Mouse (Mus musculus) limb, embryonic 12.5 days (tissue): ENCODE results near the gene Selenof. TPM values are rescaled to one million over a fixed set of nuclear protein-coding genes. Genes with fewer than 3 reads are reported as not detected.

ENCODE experiments used
- ATAC-seq: fragments of 200-750 bp; cut with Nextera tagmentation; 2 replicates; pipeline ENCODE4 v1.8.0; 2017; ENCODE audit warnings: low read depth, moderate TSS enrichment; ENCODE audit not compliant: insufficient number of reproducible peaks, insufficient read depth, low FRiP score, low TSS enrichment
- H3K27ac ChIP-seq: fragments of 300-500 bp; sonication (generic); 2 replicates; pipeline ENCODE4 v1.5.1; 2016; ENCODE audit warnings: mild to moderate bottlenecking, moderate library complexity
- H3K27me3 ChIP-seq: fragments of 300-500 bp; sonication (generic); 2 replicates; pipeline ENCODE4 v1.6.1; 2016; ENCODE audit warnings: mild to moderate bottlenecking, moderate library complexity
- H3K36me3 ChIP-seq: fragments of 300-500 bp; sonication (generic); 2 replicates; pipeline ENCODE4 v1.6.1; 2016; ENCODE audit warnings: mild to moderate bottlenecking, moderate library complexity
- H3K4me1 ChIP-seq: fragments of 300-500 bp; sonication (generic); replicated peaks from 2 replicates; pipeline ENCODE4 v1.6.1; 2016
- H3K4me2 ChIP-seq: fragments of 300-500 bp; sonication (generic); 2 replicates; pipeline ENCODE4 v1.6.1; 2016; ENCODE audit warnings: mild to moderate bottlenecking, moderate library complexity
- H3K4me3 ChIP-seq: fragments of 300-500 bp; sonication (generic); replicated peaks from 2 replicates; pipeline ENCODE4 v1.5.1; 2016; ENCODE audit warnings: mild to moderate bottlenecking
- H3K9ac ChIP-seq: fragments of 300-500 bp; sonication (generic); replicated peaks from 2 replicates; pipeline ENCODE4 v1.6.1; 2016; ENCODE audit warnings: mild to moderate bottlenecking, moderate library complexity
- H3K9me3 ChIP-seq: fragments of 300-500 bp; sonication (generic); 2 replicates; pipeline ENCODE4 v1.6.1; 2016; ENCODE audit warnings: mild to moderate bottlenecking, moderate library complexity
- WGBS: fragments of 180-500 bp; shearing (Covaris S2); methylation state at CpG from one replicate; pipeline ENCODE4 v1.1.7; 2016; 5-methylcytosine and 5-hydroxymethylcytosine counted together
- polyA plus RNA-seq: library from polyadenylated mRNA; unstranded; fragments of >200 nt; fragmentation: Nextera tagmentation; extraction: Ambion mirVana; gene quantifications from 2 replicates; pipeline ENCODE4 v1.2.1, GENCODE M21; 2016

Selenof gene
- polyA plus RNA-seq, 1 experiment from 2014 or later = 491 TPM

- no peak for ATAC-seq
- WGBS = 87% methylated on average over 10 of the region's 10 CpGs
- H3K9me3 ChIP-seq = peaks cover 4% of the 10 kb centered on the region
- no peak overlapping the region for H3K27ac ChIP-seq
- H3K4me1 ChIP-seq = peaks cover 14% of the 10 kb centered on the region
- H3K4me3 ChIP-seq = no peak overlapping the region
- no peaks in the 10 kb centered on the region for H3K27me3 ChIP-seq
- no peaks in the 10 kb centered on the region for H3K36me3 ChIP-seq
- no peak overlapping the region for H3K4me2 ChIP-seq
- no peak overlapping the region for H3K9ac ChIP-seq
These were observed 47.6 kb downstream of the Selenof start for GRCm38 (mm10) chr3:144617633-144618180.

- H3K4me2 ChIP-seq = no peak overlapping the region
- no peaks in the 10 kb centered on the region for H3K27me3 ChIP-seq
- ATAC-seq = no peak
- H3K27ac ChIP-seq = 0 out of 2 replicates have a peak overlapping the region, but pooled peaks have one; percentile 50
- peaks cover 1% of the 10 kb centered on the region; the same call in 1 of the 2 replicates for H3K4me1 ChIP-seq
- no peak overlapping the region for H3K4me3 ChIP-seq
- no peak overlapping the region for H3K9ac ChIP-seq
- 83% methylated on average over 13 of the region's 13 CpGs for WGBS
- peaks cover 6% of the 10 kb centered on the region for H3K9me3 ChIP-seq
- H3K36me3 ChIP-seq = no peaks in the 10 kb centered on the region
These were observed 53.0 kb downstream of the Selenof start for GRCm38 (mm10) chr3:144622930-144623612.

GRCm38 (mm10) chr3:144625691-144626090, 55.6 kb downstream of the Selenof start:
- Histone ChIP-seq H3K36me3 (no peaks in the 10 kb centered on the region), H3K4me3 (no peak overlapping the region), H3K9ac (no peak overlapping the region), H3K4me1 (peaks cover 3% of the 10 kb centered on the region; the same call in 1 of the 2 replicates), H3K27me3 (no peaks in the 10 kb centered on the region), H3K27ac (no peak overlapping the region), H3K4me2 (no peak overlapping the region), H3K9me3 (0 out of 2 replicates have a peak, but pooled peaks cover 2% of the 10 kb centered on the region)
- 79% methylated on average over 5 of the region's 5 CpGs for WGBS
- ATAC-seq = no peak

GRCm38 (mm10) chr3:144628005-144628914, 58.2 kb downstream of the Selenof start:
- 0 out of 2 replicates have a peak, but pooled peaks cover 2% of the 10 kb centered on the region for H3K9me3 ChIP-seq
- no peak overlapping the region for H3K9ac ChIP-seq
- no peak overlapping the region for H3K4me3 ChIP-seq
- H3K27ac ChIP-seq = no peak overlapping the region
- no peak overlapping the region for H3K4me2 ChIP-seq
- no peaks in the 10 kb centered on the region for H3K36me3 ChIP-seq
- H3K27me3 ChIP-seq = no peaks in the 10 kb centered on the region
- ATAC-seq = no peak
- WGBS = 75% methylated on average over 11 of the region's 11 CpGs
- H3K4me1 ChIP-seq = peaks cover 3% of the 10 kb centered on the region; the same call in 1 of the 2 replicates

- peaks cover 3% of the 10 kb centered on the region; the same call in 1 of the 2 replicates for H3K4me1 ChIP-seq
- H3K27ac ChIP-seq = no peak overlapping the region
- no peak overlapping the region for H3K9ac ChIP-seq
- no peak overlapping the region for H3K4me3 ChIP-seq
- H3K4me2 ChIP-seq = no peak overlapping the region
- 85% methylated on average over 3 of the region's 3 CpGs for WGBS
- no peaks in the 10 kb centered on the region for H3K36me3 ChIP-seq
- H3K27me3 ChIP-seq = no peaks in the 10 kb centered on the region
- ATAC-seq = no peak
- 0 out of 2 replicates have a peak, but pooled peaks cover 2% of the 10 kb centered on the region for H3K9me3 ChIP-seq
These were observed 58.8 kb downstream of the Selenof start for GRCm38 (mm10) chr3:144628915-144629230.

- Histone ChIP-seq H3K9me3 (no peaks in the 10 kb centered on the region), H3K27ac (no peak overlapping the region), H3K36me3 (no peaks in the 10 kb centered on the region), H3K4me3 (no peak overlapping the region), H3K4me2 (no peak overlapping the region), H3K27me3 (0 out of 2 replicates have a peak, but pooled peaks cover 3% of the 10 kb centered on the region), H3K9ac (no peak overlapping the region), H3K4me1 (no peaks in the 10 kb centered on the region)
- 84% methylated on average over 5 of the region's 5 CpGs for WGBS
- ATAC-seq = no peak
These were observed 65.1 kb downstream of the Selenof start for GRCm38 (mm10) chr3:144635236-144635635.

- Histone ChIP-seq H3K9ac (no peak overlapping the region), H3K9me3 (no peaks in the 10 kb centered on the region), H3K4me2 (no peak overlapping the region), H3K27me3 (0 out of 2 replicates have a peak, but pooled peaks cover 3% of the 10 kb centered on the region), H3K4me3 (no peak overlapping the region), H3K36me3 (no peaks in the 10 kb centered on the region), H3K4me1 (peaks cover 3% of the 10 kb centered on the region; the same call in 1 of the 2 replicates), H3K27ac (no peak overlapping the region)
- WGBS = 78% methylated on average over 4 of the region's 4 CpGs
- ATAC-seq = no peak
These were observed 68.0 kb downstream of the Selenof start for GRCm38 (mm10) chr3:144638110-144638509.

- no peak for ATAC-seq
- 70% methylated on average over 3 of the region's 3 CpGs for WGBS
- 0 out of 2 replicates have a peak, but pooled peaks cover 3% of the 10 kb centered on the region for H3K27me3 ChIP-seq
- no peaks in the 10 kb centered on the region for H3K36me3 ChIP-seq
- H3K27ac ChIP-seq = no peak overlapping the region
- H3K4me2 ChIP-seq = no peak overlapping the region
- H3K9ac ChIP-seq = no peak overlapping the region
- H3K4me1 ChIP-seq = peaks cover 11% of the 10 kb centered on the region
- H3K4me3 ChIP-seq = no peak overlapping the region
- no peaks in the 10 kb centered on the region for H3K9me3 ChIP-seq
These were observed 69.3 kb downstream of the Selenof start for GRCm38 (mm10) chr3:144639387-144639786.

GRCm38 (mm10) chr3:144640033-144640432, 69.9 kb downstream of the Selenof start:
- no peak overlapping the region for H3K9ac ChIP-seq
- H3K4me1 ChIP-seq = peaks cover 11% of the 10 kb centered on the region
- H3K4me2 ChIP-seq = no peak overlapping the region
- H3K4me3 ChIP-seq = no peak overlapping the region
- no peaks in the 10 kb centered on the region for H3K36me3 ChIP-seq
- ATAC-seq = no peak
- 0 out of 2 replicates have a peak, but pooled peaks cover 3% of the 10 kb centered on the region for H3K27me3 ChIP-seq
- H3K9me3 ChIP-seq = no peaks in the 10 kb centered on the region
- H3K27ac ChIP-seq = no peak overlapping the region

- peaks cover 11% of the 10 kb centered on the region for H3K4me1 ChIP-seq
- H3K36me3 ChIP-seq = no peaks in the 10 kb centered on the region
- no peak overlapping the region for H3K27ac ChIP-seq
- H3K9ac ChIP-seq = no peak overlapping the region
- ATAC-seq = no peak
- H3K4me3 ChIP-seq = no peak overlapping the region
- 97% methylated on average over 4 of the region's 4 CpGs for WGBS
- 0 out of 2 replicates have a peak, but pooled peaks cover 3% of the 10 kb centered on the region for H3K27me3 ChIP-seq
- peaks cover 7% of the 10 kb centered on the region; the same call in 1 of the 2 replicates for H3K9me3 ChIP-seq
- no peak overlapping the region for H3K4me2 ChIP-seq
These were observed 72.0 kb downstream of the Selenof start for GRCm38 (mm10) chr3:144642141-144642540.

- H3K27me3 ChIP-seq = no peaks in the 10 kb centered on the region
- peak overlapping the region; percentile 42 for H3K27ac ChIP-seq
- H3K4me1 ChIP-seq = peaks cover 11% of the 10 kb centered on the region
- ATAC-seq = peak; percentile 76
- 11% methylated on average over 2 of the region's 2 CpGs for WGBS
- no peak overlapping the region for H3K9ac ChIP-seq
- H3K4me3 ChIP-seq = no peak overlapping the region
- no peak overlapping the region for H3K4me2 ChIP-seq
- no peaks in the 10 kb centered on the region for H3K36me3 ChIP-seq
- H3K9me3 ChIP-seq = peaks cover 7% of the 10 kb centered on the region; the same call in 1 of the 2 replicates
These were observed 73.3 kb downstream of the Selenof start for GRCm38 (mm10) chr3:144643301-144643871.
